Mouse (Mus musculus) liver, adult 2 months (tissue): ENCODE data around the gene Cxcr6. TPM values are rescaled to one million over a fixed set of nuclear protein-coding genes. Genes with fewer than 3 reads are reported as not detected.

Experiments
- DNase-seq: peaks from one replicate; pipeline ENCODE4 v3.0.0-alpha.2; 2011; ENCODE audit warnings: low read depth, low spot score; ENCODE audit errors: extremely low read depth
- H3K27ac ChIP-seq: fragments of 200-500 bp; replicated peaks from 2 replicates; pipeline ENCODE4 v1.5.1; 2012; ENCODE audit warnings: low read depth, mild to moderate bottlenecking, control low read depth, inconsistent platforms, low read length; ENCODE audit not compliant: insufficient read depth
- H3K27me3 ChIP-seq: fragments of 200-500 bp; 2 replicates; pipeline ENCODE4 v1.6.1; 2012; ENCODE audit warnings: mild to moderate bottlenecking, moderate library complexity, low read length, inconsistent platforms; ENCODE audit not compliant: control insufficient read depth, insufficient read depth
- H3K36me3 ChIP-seq: fragments of 200-500 bp; 2 replicates; pipeline ENCODE4 v1.6.1; 2012; ENCODE audit warnings: low read length, inconsistent platforms; ENCODE audit not compliant: control insufficient read depth, insufficient read depth
- H3K4me1 ChIP-seq: fragments of 200-500 bp; 2 replicates; pipeline ENCODE4 v1.6.1; 2011; ENCODE audit warnings: low read length; ENCODE audit not compliant: control insufficient read depth, insufficient read depth
- H3K4me3 ChIP-seq: fragments of 200-500 bp; 2 replicates; pipeline ENCODE4 v1.5.1; 2011; ENCODE audit warnings: low read depth, mild to moderate bottlenecking, control low read depth, low read length, moderate library complexity; ENCODE audit not compliant: insufficient read depth
- H3K79me2 ChIP-seq: fragments of 200-500 bp; 2 replicates; pipeline ENCODE4 v1.6.1; 2012; ENCODE audit warnings: inconsistent platforms, mild to moderate bottlenecking, low read length, moderate library complexity; ENCODE audit not compliant: control insufficient read depth, insufficient read depth
- H3K9ac ChIP-seq: fragments of 200-500 bp; 2 replicates; pipeline ENCODE4 v1.6.1; 2012; ENCODE audit warnings: low read depth, mild to moderate bottlenecking, control low read depth, inconsistent platforms, low read length
- CTCF ChIP-seq: fragments of 200-500 bp; IDR thresholded peaks from 2 replicates; pipeline ENCODE4 v1.5.1; 2011; ENCODE audit warnings: low read depth, low read length, control low read depth
- POLR2A ChIP-seq: fragments of 200-500 bp; IDR thresholded peaks from 2 replicates; pipeline ENCODE4 v1.6.1; 2011; ENCODE audit warnings: low read length, control low read depth; ENCODE audit not compliant: insufficient read depth; ENCODE audit errors: extremely low read depth
- WGBS: fragments of 180-500 bp; shearing (Covaris S2); methylation state at CpG from one replicate; pipeline ENCODE4 v1.1.7; 2018; 5-methylcytosine and 5-hydroxymethylcytosine counted together
- polyA plus RNA-seq: library from polyadenylated mRNA; depleted of rRNA; stranded (reverse); fragments of >200 nt; gene quantifications from 2 replicates; pipeline ENCODE4 v1.2.3, GENCODE M21; 2012
- total RNA-seq: library from RNA; depleted of rRNA; stranded (reverse); fragments of >200 nt; gene quantifications from 2 replicates; pipeline ENCODE4 v1.2.3, GENCODE M21; 2014

Gene Cxcr6
- total and polyA plus RNA-seq, 2 experiments = 0.70 to 1.0 TPM

DNA sequence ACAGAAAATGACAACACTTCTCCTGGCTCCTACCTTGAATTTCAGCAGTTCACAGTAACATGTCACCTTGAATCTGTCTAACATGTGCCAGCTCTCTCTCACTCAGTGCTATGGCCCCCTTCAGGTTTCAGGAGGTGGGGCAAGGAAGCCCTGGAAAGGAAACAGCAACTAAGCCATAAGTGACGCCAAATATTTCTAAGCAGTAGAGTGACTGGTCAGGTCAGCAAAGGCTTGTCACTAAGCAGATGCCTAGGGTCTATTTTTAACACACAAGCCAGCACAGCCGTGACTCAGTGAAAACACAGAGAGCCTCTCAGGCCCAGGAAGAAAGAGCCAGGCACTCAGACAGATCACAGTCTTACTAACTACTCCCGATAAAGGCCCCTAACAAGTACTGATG is 38.8 kb downstream of the Cxcr6 start:
- Histone ChIP-seq H3K36me3 (peaks cover 33% of the 10 kb centered on the region), H3K79me2 (peaks cover 15% of the 10 kb centered on the region; the same call in 1 of the 2 replicates), H3K4me1 (peaks cover 5% of the 10 kb centered on the region), H3K27me3 (no peaks in the 10 kb centered on the region), H3K9ac (no peak overlapping the region), H3K27ac (no peak overlapping the region), H3K4me3 (no peak overlapping the region)
- no peak for DNase-seq
- no peak for TF ChIP-seq CTCF
- TF ChIP-seq POLR2A = no peak
- WGBS = 61% methylated on average over 3 of the region's 3 CpGs

DNA sequence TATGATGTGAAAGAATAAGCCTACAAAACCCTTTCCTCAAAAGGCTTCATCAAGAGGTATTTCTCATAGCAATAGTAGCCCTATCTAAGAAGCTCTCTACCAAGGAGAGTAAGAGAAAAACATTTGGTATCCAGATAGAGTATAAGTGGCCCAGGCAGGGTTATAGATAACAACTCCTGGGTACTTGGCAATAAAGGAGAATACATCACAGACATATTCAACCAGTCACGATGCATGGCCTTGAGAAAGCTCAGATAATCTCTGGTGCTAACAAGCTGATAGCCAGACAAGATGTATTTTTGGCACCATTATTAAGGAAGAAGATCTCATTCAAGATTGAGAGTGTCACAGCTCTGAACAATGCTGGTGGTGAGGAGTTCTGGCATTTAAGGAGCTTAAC is 40.2 kb downstream of the Cxcr6 start:
- TF ChIP-seq POLR2A (no peak), CTCF (no peak)
- peaks cover 8% of the 10 kb centered on the region for H3K4me1 ChIP-seq

DNA sequence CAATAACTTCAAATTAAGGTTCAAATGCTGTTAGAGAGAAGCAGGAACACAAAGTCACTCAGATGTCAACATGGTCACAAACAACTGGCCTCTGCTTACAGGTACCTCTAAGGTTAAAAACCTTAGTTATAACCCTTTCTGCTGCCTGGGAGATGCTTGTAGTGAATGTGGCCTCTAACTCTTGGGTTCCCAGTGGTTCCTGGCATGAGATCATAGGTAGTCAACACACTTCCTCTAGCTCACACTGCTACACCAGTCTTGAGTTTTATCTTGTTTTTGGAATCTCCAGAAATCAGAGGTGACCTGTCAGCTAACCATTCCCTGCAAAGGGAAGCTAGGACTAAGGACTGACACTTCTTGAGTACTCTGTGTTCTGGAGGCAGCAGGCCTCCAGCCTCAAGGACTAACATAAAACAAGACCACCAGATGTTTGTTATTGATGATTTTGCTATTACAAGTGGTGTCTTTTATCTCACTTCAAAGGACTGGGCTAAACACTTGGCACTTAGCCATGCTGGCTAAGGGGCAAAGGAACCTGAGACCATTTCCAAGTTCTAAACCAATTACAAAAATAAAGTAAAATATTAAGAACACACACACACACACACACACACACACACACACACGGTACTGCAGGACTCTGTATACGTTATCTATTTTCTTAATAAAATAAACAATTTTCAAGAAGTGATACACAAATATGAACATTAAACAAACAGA is 43.9 kb downstream of the Cxcr6 start:
- Histone ChIP-seq H3K27ac (peak overlapping the region; percentile 94), H3K4me3 (peak overlapping the region; percentile 21; the same call in 1 of the 2 replicates), H3K79me2 (peaks cover 16% of the 10 kb centered on the region; the same call in 1 of the 2 replicates), H3K27me3 (no peaks in the 10 kb centered on the region), H3K9ac (peak overlapping the region; percentile 42), H3K36me3 (no peaks in the 10 kb centered on the region), H3K4me1 (peaks cover 11% of the 10 kb centered on the region)
- WGBS = 8% methylated on average over 2 of the region's 2 CpGs
- DNase-seq = peak; percentile 63
- TF ChIP-seq CTCF (no peak), POLR2A (no peak)

More for the DNA sequence above, 40.2 kb downstream of the Cxcr6 start:
- DNase-seq = no peak
- Histone ChIP-seq H3K9ac (no peak overlapping the region), H3K79me2 (peaks cover 16% of the 10 kb centered on the region; the same call in 1 of the 2 replicates), H3K27me3 (no peaks in the 10 kb centered on the region), H3K27ac (no peak overlapping the region), H3K36me3 (peaks cover 20% of the 10 kb centered on the region), H3K4me3 (no peak overlapping the region)
- WGBS = 67% methylated on average over 1 of the region's 1 CpGs

DNA sequence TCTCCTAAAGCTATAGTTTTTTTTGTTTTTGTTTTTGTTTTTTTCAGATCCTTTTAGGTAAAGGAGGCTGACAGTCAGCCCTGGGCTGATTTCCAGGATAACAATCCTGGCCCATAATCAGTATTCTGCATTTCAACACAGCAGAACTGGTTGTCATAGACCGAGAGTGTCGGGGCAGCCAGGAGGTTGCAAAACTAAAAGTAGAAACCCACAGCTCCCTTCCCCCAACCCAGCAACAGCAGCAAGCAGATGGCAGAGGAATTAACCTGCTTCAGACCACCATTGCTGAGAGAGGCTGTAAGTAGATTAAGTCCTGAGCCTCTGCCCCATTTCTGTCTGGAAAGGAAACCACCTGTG is 44.4 kb downstream of the Cxcr6 start:
- WGBS = 0% methylated on average over 2 of the region's 2 CpGs
- H3K36me3 ChIP-seq = no peaks in the 10 kb centered on the region
- no peaks in the 10 kb centered on the region for H3K27me3 ChIP-seq
- H3K79me2 ChIP-seq = peaks cover 16% of the 10 kb centered on the region; the same call in 1 of the 2 replicates
- peak; percentile 89 for DNase-seq
- peaks cover 11% of the 10 kb centered on the region for H3K4me1 ChIP-seq
- H3K27ac ChIP-seq = peak overlapping the region; percentile 95
- H3K4me3 ChIP-seq = peak overlapping the region; percentile 85
- H3K9ac ChIP-seq = peak overlapping the region; percentile 92
- TF ChIP-seq POLR2A (0 out of 2 replicates have a peak, but pooled peaks have one; percentile 9), CTCF (no peak)

DNA sequence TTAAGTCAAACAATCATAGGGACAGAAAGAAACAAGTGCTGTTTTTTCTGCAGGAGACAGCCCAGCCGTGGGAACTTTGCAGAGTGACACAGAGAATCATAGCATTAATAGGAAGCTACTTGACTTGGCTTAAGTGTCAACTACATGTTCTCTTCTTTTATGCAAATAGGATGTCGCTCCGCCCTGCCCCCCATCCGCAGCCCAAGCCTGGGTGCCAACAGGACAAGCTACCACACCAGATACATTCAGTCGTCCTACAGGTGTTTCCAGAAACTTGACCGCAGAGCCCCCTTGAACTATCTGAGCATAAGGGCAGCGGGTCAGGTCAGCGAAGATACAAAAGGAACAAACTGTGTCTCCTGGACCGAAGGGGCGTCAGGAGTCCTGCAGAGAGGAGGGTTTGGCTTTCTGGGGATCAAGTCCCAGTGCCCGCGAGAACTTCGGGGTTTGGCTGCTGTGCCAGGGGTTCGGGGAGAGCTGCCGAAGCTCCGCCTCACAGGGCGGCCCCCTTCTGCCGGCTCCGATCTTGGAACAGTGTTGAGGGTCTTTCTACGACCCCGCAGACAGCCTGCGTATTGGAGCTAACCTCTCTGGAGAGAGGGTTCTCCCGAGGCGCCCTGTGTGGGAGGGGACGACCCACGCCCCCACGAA is 44.9 kb downstream of the Cxcr6 start:
- peaks cover 11% of the 10 kb centered on the region for H3K4me1 ChIP-seq
- no peak; the same call in 1 of the 2 replicates for TF ChIP-seq POLR2A
- peak overlapping the region; percentile 95 for H3K27ac ChIP-seq
- peak overlapping the region; percentile 85 for H3K4me3 ChIP-seq
- WGBS = under 1% methylated on average over 27 of the region's 27 CpGs
- H3K79me2 ChIP-seq = peaks cover 16% of the 10 kb centered on the region; the same call in 1 of the 2 replicates
- DNase-seq = peak; percentile 66
- H3K9ac ChIP-seq = peak overlapping the region; percentile 92
- H3K36me3 ChIP-seq = no peaks in the 10 kb centered on the region
- H3K27me3 ChIP-seq = no peaks in the 10 kb centered on the region
